Mouse (Mus musculus) heart, embryonic 12.5 days (tissue): ENCODE measurements at regions not wholly inside any gene's neighbourhood (a gene's known extent, or its start where the extent isn't known, plus 50 kb on each side); places are given as distances from the start of the nearest gene placed in this dataset.

Experiments used
- ATAC-seq: fragments of 200-750 bp; cut with Nextera tagmentation; 2 replicates; pipeline ENCODE4 v1.8.0; 2017; ENCODE audit warnings: moderate TSS enrichment, moderate library complexity; ENCODE audit not compliant: insufficient number of reproducible peaks, low FRiP score
- H3K27ac ChIP-seq: fragments of 300-500 bp; sonication (generic); 2 replicates; pipeline ENCODE4 v1.5.1; 2016; ENCODE audit warnings: mild to moderate bottlenecking, moderate library complexity; ENCODE audit not compliant: poor library complexity, severe bottlenecking
- H3K27me3 ChIP-seq: fragments of 300-500 bp; sonication (generic); replicated peaks from 2 replicates; pipeline ENCODE4 v1.6.1; 2016; ENCODE audit warnings: mild to moderate bottlenecking, moderate library complexity
- H3K36me3 ChIP-seq: fragments of 300-500 bp; sonication (generic); 2 replicates; pipeline ENCODE4 v1.6.1; 2016; ENCODE audit warnings: mild to moderate bottlenecking, moderate library complexity
- H3K4me1 ChIP-seq: fragments of 300-500 bp; sonication (generic); replicated peaks from 2 replicates; pipeline ENCODE4 v1.6.1; 2016; ENCODE audit warnings: mild to moderate bottlenecking
- H3K4me2 ChIP-seq: fragments of 300-500 bp; sonication (generic); 2 replicates; pipeline ENCODE4 v1.6.1; 2016; ENCODE audit warnings: mild to moderate bottlenecking, moderate library complexity
- H3K4me3 ChIP-seq: fragments of 300-500 bp; sonication (generic); 2 replicates; pipeline ENCODE4 v1.5.1; 2016; ENCODE audit warnings: mild to moderate bottlenecking
- H3K9ac ChIP-seq: fragments of 300-500 bp; sonication (generic); 2 replicates; pipeline ENCODE4 v1.6.1; 2016; ENCODE audit warnings: mild to moderate bottlenecking, moderate library complexity
- H3K9me3 ChIP-seq: fragments of 300-500 bp; sonication (generic); replicated peaks from 2 replicates; pipeline ENCODE4 v1.6.1; 2016; ENCODE audit warnings: mild to moderate bottlenecking, moderate library complexity
- WGBS: fragments of 180-500 bp; shearing (Covaris S2); methylation state at CpG from one replicate; pipeline ENCODE4 v1.1.7; 2016; 5-methylcytosine and 5-hydroxymethylcytosine counted together

GRCm38 (mm10) chr6:140368354-140369069 lies 55.3 kb upstream of the Plekha5 start:
- Histone ChIP-seq H3K36me3 (no peaks in the 10 kb centered on the region), H3K4me1 (no peaks in the 10 kb centered on the region)

DNA sequence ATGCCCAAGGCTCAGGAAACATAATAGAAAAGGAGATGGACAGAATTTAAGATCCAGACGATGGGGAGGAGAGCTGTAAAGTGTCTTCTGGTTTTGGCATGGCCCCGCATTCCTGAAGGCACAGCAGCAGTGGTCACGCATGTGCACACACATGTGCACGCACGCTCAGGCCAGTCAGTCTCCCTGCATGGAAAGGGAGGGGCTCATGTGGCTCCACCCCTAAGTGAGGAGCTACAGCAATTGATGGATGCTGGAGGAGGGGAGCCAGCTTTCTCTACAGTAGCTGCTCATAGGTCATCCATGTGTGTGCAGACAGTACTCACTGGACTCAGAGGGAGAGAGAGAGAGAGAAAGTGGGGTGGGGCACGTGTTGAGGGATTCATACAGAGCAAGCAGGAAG lies 56.6 kb upstream of the Plekha5 start:
- 80% methylated on average over 6 of the region's 6 CpGs for WGBS
- Histone ChIP-seq H3K4me2 (no peak overlapping the region), H3K4me3 (no peak overlapping the region), H3K27me3 (no peaks in the 10 kb centered on the region), H3K27ac (no peak overlapping the region), H3K9me3 (no peaks in the 10 kb centered on the region), H3K9ac (no peak overlapping the region), H3K4me1 (no peaks in the 10 kb centered on the region), H3K36me3 (no peaks in the 10 kb centered on the region)
- no peak for ATAC-seq

More at GRCm38 (mm10) chr6:140368354-140369069, 55.3 kb upstream of the Plekha5 start:
- ATAC-seq, result 0 out of 2 replicates have a peak, but pooled peaks have one; percentile 18
- no peak overlapping the region for H3K27ac ChIP-seq
- no peak overlapping the region for H3K4me3 ChIP-seq
- H3K27me3 ChIP-seq, result no peaks in the 10 kb centered on the region
- H3K9me3 ChIP-seq, result no peaks in the 10 kb centered on the region
- 54% methylated on average over 8 of the region's 8 CpGs for WGBS
- H3K9ac ChIP-seq, result no peak overlapping the region
- no peak overlapping the region for H3K4me2 ChIP-seq

GRCm38 (mm10) chr6:140366791-140367190 lies 57.1 kb upstream of the Plekha5 start:
- no peak overlapping the region for H3K4me3 ChIP-seq
- H3K4me2 ChIP-seq, result no peak overlapping the region
- H3K27me3 ChIP-seq, result no peaks in the 10 kb centered on the region
- H3K9me3 ChIP-seq, result no peaks in the 10 kb centered on the region
- no peak for ATAC-seq
- 34% methylated on average over 3 of the region's 3 CpGs for WGBS
- H3K9ac ChIP-seq, result no peak overlapping the region
- no peaks in the 10 kb centered on the region for H3K4me1 ChIP-seq
- H3K36me3 ChIP-seq, result no peaks in the 10 kb centered on the region
- no peak overlapping the region for H3K27ac ChIP-seq

GRCm38 (mm10) chr6:140360996-140361395 lies 62.9 kb upstream of the Plekha5 start:
- H3K9ac ChIP-seq, result no peak overlapping the region
- H3K36me3 ChIP-seq, result no peaks in the 10 kb centered on the region
- H3K27me3 ChIP-seq, result no peaks in the 10 kb centered on the region
- H3K4me3 ChIP-seq, result no peak overlapping the region
- no peaks in the 10 kb centered on the region for H3K9me3 ChIP-seq
- H3K4me1 ChIP-seq, result no peaks in the 10 kb centered on the region
- WGBS, result 69% methylated on average over 4 of the region's 4 CpGs
- ATAC-seq, result no peak
- no peak overlapping the region for H3K27ac ChIP-seq
- no peak overlapping the region for H3K4me2 ChIP-seq

GRCm38 (mm10) chr6:140357901-140358300 lies 66.0 kb upstream of the Plekha5 start:
- Histone ChIP-seq H3K4me2 (no peak overlapping the region), H3K4me1 (peaks cover 5% of the 10 kb centered on the region; the same call in 1 of the 2 replicates), H3K27ac (no peak overlapping the region), H3K4me3 (no peak overlapping the region), H3K9ac (no peak overlapping the region), H3K27me3 (no peaks in the 10 kb centered on the region), H3K9me3 (no peaks in the 10 kb centered on the region), H3K36me3 (no peaks in the 10 kb centered on the region)
- ATAC-seq, result no peak
- 81% methylated on average over 2 of the region's 2 CpGs for WGBS

DNA sequence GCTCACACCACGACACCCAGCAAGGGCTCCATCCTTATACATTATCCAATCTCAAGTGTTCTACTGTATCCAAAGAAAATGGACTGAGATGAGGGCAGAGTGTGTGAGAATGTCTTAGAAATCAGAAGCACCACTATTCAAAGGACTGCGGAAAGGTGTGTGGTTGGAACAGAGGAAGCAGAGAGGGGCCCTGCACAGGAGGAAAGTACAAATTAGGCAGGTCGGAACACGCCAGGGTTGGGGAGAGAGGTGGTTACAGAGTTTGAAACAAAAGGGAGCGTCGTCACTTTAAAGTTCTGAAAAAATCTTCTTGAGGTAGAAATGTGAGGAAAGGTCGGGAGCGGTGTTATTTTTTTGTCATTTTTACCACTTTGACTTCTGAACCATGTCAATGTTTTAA lies 66.6 kb upstream of the Plekha5 start:
- no peaks in the 10 kb centered on the region for H3K36me3 ChIP-seq
- WGBS, result 79% methylated on average over 8 of the region's 8 CpGs
- no peaks in the 10 kb centered on the region for H3K9me3 ChIP-seq
- H3K4me2 ChIP-seq, result no peak overlapping the region
- H3K4me1 ChIP-seq, result peaks cover 5% of the 10 kb centered on the region; the same call in 1 of the 2 replicates
- no peak for ATAC-seq
- H3K27ac ChIP-seq, result no peak overlapping the region
- H3K4me3 ChIP-seq, result no peak overlapping the region
- no peaks in the 10 kb centered on the region for H3K27me3 ChIP-seq
- H3K9ac ChIP-seq, result no peak overlapping the region

- H3K36me3 ChIP-seq, result no peaks in the 10 kb centered on the region
- WGBS, result 16% methylated on average over 6 of the region's 6 CpGs
- no peak for ATAC-seq
These were observed 69.8 kb upstream of the Plekha5 start for GRCm38 (mm10) chr6:140354082-140354481.

DNA sequence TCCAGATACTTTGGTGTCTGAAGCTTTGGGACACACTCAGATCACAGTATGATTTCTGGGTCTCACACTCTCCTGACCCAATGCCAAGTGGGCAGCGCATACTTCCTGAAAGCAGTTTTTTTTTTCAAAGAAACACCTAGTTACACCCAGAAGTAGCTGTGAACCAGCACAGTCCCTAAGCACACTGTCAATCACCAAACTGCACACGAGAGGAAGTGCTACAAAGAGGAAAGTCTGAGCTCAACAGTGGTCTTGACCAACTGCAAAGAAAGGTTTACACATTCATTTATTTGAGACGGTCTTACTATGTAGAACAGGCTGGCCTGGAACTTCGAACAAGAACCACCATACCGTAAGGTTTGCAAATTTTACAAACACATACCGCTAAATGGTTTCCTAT lies 70.2 kb upstream of the Plekha5 start:
- WGBS, result 50% methylated on average over 6 of the region's 6 CpGs
- ATAC-seq, result no peak; the same call in 1 of the 2 replicates
- no peak overlapping the region for H3K27ac ChIP-seq
- no peaks in the 10 kb centered on the region for H3K9me3 ChIP-seq
- H3K4me1 ChIP-seq, result peaks cover 5% of the 10 kb centered on the region; the same call in 1 of the 2 replicates
- H3K4me3 ChIP-seq, result no peak overlapping the region
- H3K4me2 ChIP-seq, result no peak overlapping the region
- H3K9ac ChIP-seq, result no peak overlapping the region
- no peaks in the 10 kb centered on the region for H3K27me3 ChIP-seq
- H3K36me3 ChIP-seq, result no peaks in the 10 kb centered on the region

More at GRCm38 (mm10) chr6:140354082-140354481, 69.8 kb upstream of the Plekha5 start:
- no peak overlapping the region for H3K27ac ChIP-seq
- H3K4me1 ChIP-seq, result peaks cover 5% of the 10 kb centered on the region; the same call in 1 of the 2 replicates
- H3K4me3 ChIP-seq, result no peak overlapping the region
- no peak overlapping the region for H3K9ac ChIP-seq
- H3K9me3 ChIP-seq, result no peaks in the 10 kb centered on the region
- H3K27me3 ChIP-seq, result no peaks in the 10 kb centered on the region
- H3K4me2 ChIP-seq, result no peak overlapping the region

- Histone ChIP-seq H3K27me3 (no peaks in the 10 kb centered on the region), H3K36me3 (no peaks in the 10 kb centered on the region), H3K4me3 (no peak overlapping the region), H3K4me2 (no peak overlapping the region), H3K4me1 (peaks cover 5% of the 10 kb centered on the region; the same call in 1 of the 2 replicates), H3K9me3 (no peaks in the 10 kb centered on the region), H3K9ac (no peak overlapping the region), H3K27ac (no peak overlapping the region)
- WGBS, result 69% methylated on average over 6 of the region's 6 CpGs
- no peak for ATAC-seq
These were observed 72.3 kb upstream of the Plekha5 start for GRCm38 (mm10) chr6:140351365-140352095.

DNA sequence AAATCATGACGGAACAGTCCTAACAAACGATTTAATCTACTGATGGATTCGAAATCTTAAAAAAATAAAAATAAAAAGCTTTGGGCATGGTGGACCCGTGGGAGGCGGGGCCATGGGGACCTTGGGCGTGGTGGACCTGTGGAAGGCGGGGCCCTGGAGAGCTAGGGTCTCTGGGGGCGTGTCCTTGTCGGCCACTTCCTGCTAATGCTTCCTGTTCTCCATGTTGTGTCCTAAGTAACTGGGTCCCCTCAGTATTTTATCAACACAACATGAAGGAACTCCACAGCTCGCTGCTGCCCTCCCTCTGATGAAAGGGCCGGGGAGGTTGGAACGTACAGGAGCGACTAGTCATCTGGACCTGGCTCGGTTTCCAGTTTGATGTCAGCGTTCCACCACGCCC lies 75.3 kb upstream of the Plekha5 start:
- no peak overlapping the region for H3K9ac ChIP-seq
- peaks cover 3% of the 10 kb centered on the region; the same call in 1 of the 2 replicates for H3K9me3 ChIP-seq
- H3K27me3 ChIP-seq, result no peaks in the 10 kb centered on the region
- no peak overlapping the region for H3K4me3 ChIP-seq
- no peaks in the 10 kb centered on the region for H3K4me1 ChIP-seq
- no peaks in the 10 kb centered on the region for H3K36me3 ChIP-seq
- no peak overlapping the region for H3K27ac ChIP-seq
- ATAC-seq, result no peak
- H3K4me2 ChIP-seq, result no peak overlapping the region
- 86% methylated on average over 16 of the region's 16 CpGs for WGBS

- no peak overlapping the region for H3K4me2 ChIP-seq
- H3K36me3 ChIP-seq, result no peaks in the 10 kb centered on the region
- H3K27me3 ChIP-seq, result no peaks in the 10 kb centered on the region
- no peaks in the 10 kb centered on the region for H3K4me1 ChIP-seq
- peaks cover 3% of the 10 kb centered on the region; the same call in 1 of the 2 replicates for H3K9me3 ChIP-seq
- H3K9ac ChIP-seq, result no peak overlapping the region
- no peak for ATAC-seq
- WGBS, result 74% methylated on average over 6 of the region's 6 CpGs
- no peak overlapping the region for H3K27ac ChIP-seq
- H3K4me3 ChIP-seq, result no peak overlapping the region
These were observed 76.9 kb upstream of the Plekha5 start for GRCm38 (mm10) chr6:140346929-140347328.
